Mouse (Mus musculus): ENCODE results near the gene Smco4.
"Not testable (repeated sequence)": the region's sequence is repeated elsewhere in the genome, so short reads cannot be mapped to it uniquely, and the experiment has no call there.

Smco4 gene

DNA sequence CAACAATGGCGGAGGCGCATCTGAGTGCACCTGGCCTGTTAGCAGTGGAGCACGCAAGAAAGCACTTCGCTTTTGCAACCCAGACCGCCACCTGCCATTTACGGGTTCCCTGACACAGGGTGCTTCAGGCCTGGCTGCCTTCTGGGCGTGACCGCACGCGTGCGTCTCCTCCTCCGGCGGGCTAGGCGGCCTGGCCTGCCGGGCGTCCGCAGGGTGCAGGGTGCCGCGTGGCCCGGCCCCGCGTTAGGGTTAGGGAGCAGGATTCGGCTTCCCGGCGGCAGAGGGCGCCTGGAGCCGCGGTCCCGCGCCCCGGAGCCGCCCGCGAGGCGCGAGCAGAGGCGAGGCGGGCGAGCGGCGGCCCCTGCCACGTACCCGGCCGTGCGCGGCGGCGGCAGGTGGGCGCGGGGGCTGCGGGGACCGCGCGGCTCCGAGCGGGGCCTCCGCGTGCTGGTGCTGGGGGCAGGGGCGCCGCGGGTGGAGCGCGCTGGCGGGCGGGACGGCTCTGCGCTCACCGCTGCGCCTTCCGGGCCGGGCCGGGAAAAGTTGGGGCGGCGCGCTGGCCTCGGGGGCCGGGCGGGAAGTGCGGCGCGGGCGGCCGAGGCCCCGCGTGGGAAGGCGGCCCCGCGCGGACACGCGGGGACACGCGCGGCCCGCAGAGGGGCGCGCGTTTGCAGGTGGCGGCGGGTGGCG, at the start of gene Smco4:
TSS of gene Smco4 (plus strand) at position 198 of the 690 bp plus-strand sequence.
- peak; percentile 79 to 91 for DNase-seq

- DNase-seq, result no peak
Observed at GRCm38 (mm10) chr9:15447397-15447796, 45.8 kb upstream of the Smco4 start.

GRCm38 (mm10) chr9:15450921-15451320, 42.3 kb upstream of the Smco4 start:
- DNase-seq, result no peak

GRCm38 (mm10) chr9:15472256-15472655, 21.0 kb upstream of the Smco4 start:
- no peak for DNase-seq

- DNase-seq, result no peak
Observed at GRCm38 (mm10) chr9:15473206-15473605, 20.0 kb upstream of the Smco4 start.

DNA sequence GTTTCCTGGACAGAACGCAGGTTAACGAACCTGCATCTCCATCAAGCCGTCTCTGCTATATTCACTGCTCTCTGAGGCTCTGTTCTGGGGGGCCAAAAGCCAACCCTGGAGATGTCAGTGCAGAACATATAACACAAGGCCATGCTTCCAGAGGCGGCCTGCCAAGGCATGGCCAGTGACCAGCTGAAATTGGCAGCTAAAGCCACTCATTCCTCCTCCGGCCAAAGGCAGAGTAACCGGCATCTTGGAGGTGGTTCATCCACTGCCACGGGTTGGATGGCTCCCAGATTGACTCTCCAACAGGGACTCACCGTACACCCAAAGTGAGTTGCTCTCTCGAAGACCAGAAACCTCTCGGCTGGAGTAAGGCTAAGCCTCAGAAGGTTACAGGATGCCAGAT, 15.7 kb upstream of the Smco4 start:
- DNase-seq, result no peak

- no peak for DNase-seq
Observed at GRCm38 (mm10) chr9:15487682-15488424, 5.4 kb upstream of the Smco4 start.

GRCm38 (mm10) chr9:15489293-15489692, 3.9 kb upstream of the Smco4 start:
- DNase-seq, result no peak

GRCm38 (mm10) chr9:15490331-15491100, 2.7 kb upstream of the Smco4 start:
- no peak for DNase-seq

DNA sequence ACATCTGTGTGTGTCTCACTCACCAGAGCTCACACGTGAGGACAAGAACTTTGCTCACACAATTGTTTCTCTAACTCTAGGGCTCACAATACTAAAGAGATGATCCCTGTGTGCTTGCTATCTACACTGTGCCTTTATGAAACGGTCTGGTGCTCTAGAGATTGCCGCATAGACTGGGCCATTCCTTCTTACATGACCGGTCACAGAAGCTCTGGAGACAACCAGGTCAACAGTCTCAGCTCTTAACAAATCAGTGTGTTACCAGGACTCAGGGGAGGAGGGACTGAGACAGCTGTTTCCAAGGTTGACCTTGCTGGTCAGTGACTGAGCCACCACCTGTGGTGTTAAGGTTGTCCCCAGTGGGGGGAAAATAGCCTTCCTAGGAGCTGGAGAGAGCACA, 1.5 kb upstream of the Smco4 start:
- DNase-seq, result no peak

- DNase-seq, result no peak
Observed at GRCm38 (mm10) chr9:15492401-15492800, 831 bp upstream of the Smco4 start.

DNA sequence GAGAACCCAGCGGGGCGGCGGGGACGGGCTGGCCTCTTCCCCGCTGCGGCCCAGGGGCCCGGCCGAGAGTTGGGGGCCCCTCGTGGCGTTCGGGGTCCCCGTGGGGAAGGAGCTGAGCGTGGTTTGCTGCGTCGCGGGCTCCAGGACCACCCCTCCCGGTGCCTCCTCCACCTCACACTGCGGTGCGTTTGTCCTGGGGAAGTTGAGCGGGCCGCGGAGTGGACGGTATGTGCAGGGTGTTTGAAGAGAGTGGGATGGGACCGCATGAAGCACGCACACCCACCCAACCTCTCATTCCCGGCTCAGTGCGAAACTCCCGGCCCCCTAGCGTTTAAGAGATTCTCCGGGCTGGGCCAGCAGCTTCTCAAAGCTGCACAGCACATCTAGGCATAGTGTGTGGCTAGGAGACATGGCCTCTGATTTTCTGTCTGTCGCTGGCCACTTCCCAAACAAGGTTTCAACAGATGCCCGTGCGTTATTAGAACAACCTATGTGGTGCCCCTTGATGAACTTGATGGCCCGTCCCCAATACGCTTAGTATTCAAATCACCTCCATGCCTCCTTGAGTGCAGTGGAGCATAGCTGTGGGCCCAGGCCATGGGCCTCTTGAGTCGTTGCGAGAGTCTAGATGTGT, 810 bp downstream of the Smco4 start:
- peak; percentile 76 to 77 for DNase-seq

DNA sequence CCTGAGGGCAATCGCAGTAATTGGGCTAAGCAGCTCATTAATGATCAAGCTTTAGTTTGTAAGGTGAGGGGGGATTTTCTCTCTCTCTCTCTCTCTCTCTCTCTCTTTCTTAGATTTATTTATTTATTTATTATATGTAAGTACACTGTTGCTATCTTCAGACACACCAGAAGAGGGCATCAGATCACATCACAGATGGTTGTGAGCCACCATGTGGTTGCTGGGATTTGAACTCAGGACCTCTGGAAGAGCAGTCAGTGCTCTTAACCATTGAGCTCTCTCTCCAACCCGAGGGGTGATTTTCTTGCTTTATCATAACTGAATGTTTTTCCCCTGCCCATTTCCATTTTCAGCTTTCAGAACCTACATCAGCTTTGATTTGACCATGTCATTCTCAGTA, 2.0 kb downstream of the Smco4 start:
- not testable (repeated sequence) for DNase-seq

- peak in 1 of 2 experiments; percentile 60 for DNase-seq
Observed at GRCm38 (mm10) chr9:15495921-15496577, 2.8 kb downstream of the Smco4 start.

GRCm38 (mm10) chr9:15500025-15500424, 6.8 kb downstream of the Smco4 start:
- DNase-seq, result no peak

GRCm38 (mm10) chr9:15501319-15502256, 8.4 kb downstream of the Smco4 start:
- no peak for DNase-seq

GRCm38 (mm10) chr9:15502476-15502875, 9.2 kb downstream of the Smco4 start:
- DNase-seq, result peak in 1 of 2 experiments; percentile 71

- peak; percentile 39 to 56 for DNase-seq
Observed at GRCm38 (mm10) chr9:15503307-15503706, 10.1 kb downstream of the Smco4 start.

DNA sequence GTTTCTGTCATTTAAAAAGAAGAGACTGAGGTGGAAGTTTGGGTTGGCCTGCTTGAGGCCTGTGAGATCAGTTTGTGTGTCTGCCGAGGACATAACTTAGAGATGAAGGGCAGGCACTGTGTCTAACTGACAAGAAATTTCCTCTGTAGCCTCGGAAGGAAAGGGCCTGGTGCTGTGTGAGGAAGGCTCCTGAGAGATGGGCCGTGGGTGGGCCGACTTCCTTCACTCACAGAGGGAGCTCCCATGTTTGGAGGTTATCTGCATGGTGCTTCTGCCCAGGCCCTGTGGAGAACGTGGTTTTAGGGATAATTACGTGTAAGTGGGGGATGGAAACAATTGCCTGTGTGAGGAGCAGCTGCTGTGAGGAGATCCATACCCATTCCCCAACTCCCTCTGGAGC, 10.6 kb downstream of the Smco4 start:
- DNase-seq, result peak; percentile 29 to 60

- no peak for DNase-seq
Observed at GRCm38 (mm10) chr9:15505288-15505687, 12.1 kb downstream of the Smco4 start.

DNA sequence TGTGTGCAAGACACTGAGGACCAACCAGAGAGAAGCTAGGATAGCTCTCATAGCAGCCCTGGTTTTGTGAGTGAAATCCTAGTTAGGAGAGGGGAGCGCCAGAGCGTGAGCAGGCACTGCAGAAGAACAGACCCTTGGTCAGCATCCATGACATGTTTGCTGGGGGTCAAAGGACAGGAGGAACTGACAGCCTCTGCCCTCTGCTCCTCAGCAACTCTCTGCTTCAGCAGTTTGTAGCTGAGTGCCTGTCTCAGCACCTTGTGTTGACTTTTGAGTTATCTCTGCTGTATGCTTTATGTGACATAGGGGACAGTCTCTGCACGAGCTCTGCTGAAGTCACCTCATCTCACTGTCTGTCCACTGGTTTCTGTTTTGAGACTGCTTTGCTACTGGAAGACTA, 13.6 kb downstream of the Smco4 start:
- DNase-seq, result peak; percentile 67 to 82

All from kidney, postnatal 25 days (tissue).